Mouse (Mus musculus) heart, postnatal 0 days (tissue): ENCODE results near the gene Pum3. TPM values are rescaled to one million over a fixed set of nuclear protein-coding genes. Genes with fewer than 3 reads are reported as not detected.

ENCODE experiments used
- ATAC-seq: fragments of 200-750 bp; cut with Nextera tagmentation; 2 replicates; pipeline ENCODE4 v1.8.0; 2017; ENCODE audit warnings: low read depth, moderate number of reproducible peaks, moderate library complexity; ENCODE audit not compliant: insufficient read depth
- DNase-seq: peaks from one replicate; pipeline ENCODE4 v3.0.0-alpha.2; 2016; ENCODE audit warnings: low spot score
- H3K27ac ChIP-seq: fragments of 300-500 bp; sonication (generic); 2 replicates; pipeline ENCODE4 v1.5.1; 2014; ENCODE audit warnings: low read depth, mild to moderate bottlenecking
- H3K27me3 ChIP-seq: fragments of 300-500 bp; sonication (generic); 2 replicates; pipeline ENCODE4 v1.6.1; 2014; ENCODE audit warnings: low read length, mixed read lengths; ENCODE audit not compliant: control insufficient read depth, insufficient read depth
- H3K36me3 ChIP-seq: fragments of 300-500 bp; sonication (generic); replicated peaks from 2 replicates; pipeline ENCODE4 v1.6.1; 2014; ENCODE audit warnings: low read length, mixed read lengths; ENCODE audit not compliant: control insufficient read depth, insufficient read depth
- H3K4me1 ChIP-seq: fragments of 300-500 bp; sonication (generic); 2 replicates; pipeline ENCODE4 v1.6.1; 2014; ENCODE audit warnings: antibody characterized with exemption; ENCODE audit not compliant: control insufficient read depth, insufficient read depth
- H3K4me2 ChIP-seq: fragments of 300-500 bp; sonication (generic); 2 replicates; pipeline ENCODE4 v1.6.1; 2014; ENCODE audit warnings: low read depth, mild to moderate bottlenecking, low read length, moderate library complexity
- H3K4me3 ChIP-seq: fragments of 300-500 bp; sonication (generic); 2 replicates; pipeline ENCODE4 v1.5.1; 2014; ENCODE audit warnings: low read depth, low read length
- H3K9ac ChIP-seq: fragments of 300-500 bp; sonication (generic); replicated peaks from 2 replicates; pipeline ENCODE4 v1.6.1; 2014; ENCODE audit warnings: low read depth, low read length, mixed read lengths
- H3K9me3 ChIP-seq: fragments of 300-500 bp; sonication (generic); replicated peaks from 2 replicates; pipeline ENCODE4 v1.6.1; 2016; ENCODE audit warnings: low read length; ENCODE audit not compliant: control insufficient read depth
- CTCF ChIP-seq: IDR thresholded peaks from 2 replicates; pipeline ENCODE4 v1.5.1; 2016; ENCODE audit warnings: antibody characterized with exemption, control low read depth, low read depth
- EP300 ChIP-seq: IDR thresholded peaks from 2 replicates; pipeline ENCODE4 v1.6.1; 2016; ENCODE audit warnings: antibody characterized with exemption, low read depth
- WGBS: fragments of 180-500 bp; shearing (Covaris S2); extraction: QIAGEN DNeasy Blood & Tissue Kit; methylation state at CpG from one replicate; pipeline ENCODE4 v1.1.7; 2014; 5-methylcytosine and 5-hydroxymethylcytosine counted together
- polyA plus RNA-seq: library from polyadenylated mRNA; unstranded; fragments of >200 nt; fragmentation: Nextera tagmentation; extraction: Ambion mirVana; gene quantifications from 2 replicates; pipeline ENCODE4 v1.2.1, GENCODE M21; 2015
- total RNA-seq: library from RNA; depleted of rRNA; stranded (reverse); fragments of >200 nt; gene quantifications from 2 replicates; pipeline ENCODE4 v1.2.3, GENCODE M21; 2014; ENCODE audit warnings: low replicate concordance; rRNA removed

Pum3 gene
- total RNA-seq, result 4.5 and 5.0 TPM in 2 replicates
- 34.9 and 53.3 TPM in 2 replicates for polyA plus RNA-seq

GRCm38 (mm10) chr19:27429745-27430251 is at the start of gene Pum3:
Pum3 (minus strand) TSS chr19:27429825.
- Histone ChIP-seq H3K36me3 (peaks cover 11% of the 10 kb centered on the region), H3K9ac (peak within 1 kb of the TSS; percentile 88), H3K4me1 (peaks cover 18% of the 10 kb centered on the region), H3K4me2 (peak within 1 kb of the TSS; percentile 95), H3K27me3 (no peaks in the 10 kb centered on the region), H3K4me3 (peak within 1 kb of the TSS; percentile 95), H3K9me3 (no peaks in the 10 kb centered on the region), H3K27ac (peak within 1 kb of the TSS; percentile 93)
- DNase-seq, result peak; percentile 100
- WGBS, result under 1% methylated on average over 40 of the region's 40 CpGs
- peak; percentile 98 for ATAC-seq
- TF ChIP-seq CTCF (no peak), EP300 (peak; percentile 99)

- Histone ChIP-seq H3K27me3 (no peaks in the 10 kb centered on the region), H3K4me3 (no peak overlapping the region), H3K4me1 (no peaks in the 10 kb centered on the region), H3K9ac (no peak overlapping the region), H3K9me3 (no peaks in the 10 kb centered on the region), H3K36me3 (no peaks in the 10 kb centered on the region), H3K27ac (no peak overlapping the region), H3K4me2 (no peak overlapping the region)
- 71% methylated on average over 4 of the region's 4 CpGs for WGBS
- DNase-seq (no peak), ATAC-seq (no peak)
- TF ChIP-seq CTCF (no peak), EP300 (no peak)
These were observed 37.1 kb upstream of the Pum3 start for GRCm38 (mm10) chr19:27466691-27467090.

- Histone ChIP-seq H3K36me3 (no peaks in the 10 kb centered on the region), H3K4me2 (no peak overlapping the region), H3K27me3 (no peaks in the 10 kb centered on the region), H3K9me3 (no peaks in the 10 kb centered on the region), H3K27ac (no peak overlapping the region), H3K4me1 (no peaks in the 10 kb centered on the region), H3K4me3 (no peak overlapping the region), H3K9ac (no peak overlapping the region)
- WGBS, result 44% methylated on average over 4 of the region's 4 CpGs
- TF ChIP-seq CTCF (no peak), EP300 (no peak)
- DNase-seq (no peak), ATAC-seq (no peak)
These were observed 33.0 kb upstream of the Pum3 start for GRCm38 (mm10) chr19:27462656-27463055.

GRCm38 (mm10) chr19:27450458-27450857 is 20.8 kb upstream of the Pum3 start:
- TF ChIP-seq EP300 (no peak), CTCF (peak; percentile 92)
- H3K27ac ChIP-seq, result no peak overlapping the region
- no peak overlapping the region for H3K4me2 ChIP-seq
- 30% methylated on average over 4 of the region's 4 CpGs for WGBS
- no peaks in the 10 kb centered on the region for H3K27me3 ChIP-seq
- DNase-seq (peak; percentile 41), ATAC-seq (peak; percentile 30; the same call in 1 of the 2 replicates)
- no peaks in the 10 kb centered on the region for H3K4me1 ChIP-seq
- H3K9me3 ChIP-seq, result 0 out of 2 replicates have a peak, but pooled peaks cover 3% of the 10 kb centered on the region
- H3K9ac ChIP-seq, result no peak overlapping the region
- H3K4me3 ChIP-seq, result no peak overlapping the region
- H3K36me3 ChIP-seq, result no peaks in the 10 kb centered on the region

GRCm38 (mm10) chr19:27447515-27447914 is 17.9 kb upstream of the Pum3 start:
- H3K36me3 ChIP-seq, result no peaks in the 10 kb centered on the region
- TF ChIP-seq CTCF (peak; percentile 66), EP300 (no peak)
- no peaks in the 10 kb centered on the region for H3K4me1 ChIP-seq
- ATAC-seq (no peak), DNase-seq (no peak)
- no peak overlapping the region for H3K4me3 ChIP-seq
- H3K27ac ChIP-seq, result no peak overlapping the region
- H3K9me3 ChIP-seq, result no peaks in the 10 kb centered on the region
- WGBS, result 30% methylated on average over 7 of the region's 7 CpGs
- H3K27me3 ChIP-seq, result no peaks in the 10 kb centered on the region
- no peak overlapping the region for H3K9ac ChIP-seq
- H3K4me2 ChIP-seq, result no peak overlapping the region

GRCm38 (mm10) chr19:27441106-27441505 is 11.5 kb upstream of the Pum3 start:
- Histone ChIP-seq H3K9me3 (no peaks in the 10 kb centered on the region), H3K4me2 (no peak overlapping the region), H3K4me3 (no peak overlapping the region), H3K4me1 (no peaks in the 10 kb centered on the region), H3K36me3 (no peaks in the 10 kb centered on the region), H3K9ac (no peak overlapping the region), H3K27me3 (no peaks in the 10 kb centered on the region), H3K27ac (peak overlapping the region; percentile 23)
- peak; percentile 20 for DNase-seq
- TF ChIP-seq EP300, result no peak
- TF ChIP-seq CTCF, result no peak
- ATAC-seq, result peak; percentile 93
- 42% methylated on average over 5 of the region's 5 CpGs for WGBS
